Mouse (Mus musculus): ENCODE data around the gene Ms4a4b.
"Not testable (repeated sequence)": the region's sequence is repeated elsewhere in the genome, so short reads cannot be mapped to it uniquely, and the experiment has no call there.

Ms4a4b gene

GRCm38 (mm10) chr19:11443338-11443737, at the start of gene Ms4a4b:
Ms4a4b (plus strand) TSS chr19:11443553.
- DNase-seq: no peak

GRCm38 (mm10) chr19:11395769-11396168, 47.6 kb upstream of the Ms4a4b start:
- no peak for DNase-seq

GRCm38 (mm10) chr19:11404527-11404926, 38.8 kb upstream of the Ms4a4b start, which contains the start of gene Ms4a4c:
Ms4a4c (plus strand) TSS chr19:11404770.
- no peak for DNase-seq

- no peak for DNase-seq
Measured at GRCm38 (mm10) chr19:11407428-11407827, 35.9 kb upstream of the Ms4a4b start.

GRCm38 (mm10) chr19:11408591-11408990, 34.8 kb upstream of the Ms4a4b start:
- no peak for DNase-seq

- no peak for DNase-seq
Measured at GRCm38 (mm10) chr19:11411640-11412039, 31.7 kb upstream of the Ms4a4b start.

GRCm38 (mm10) chr19:11414084-11414483, 29.3 kb upstream of the Ms4a4b start:
- no peak for DNase-seq

- no peak for DNase-seq
Measured at GRCm38 (mm10) chr19:11415581-11415980, 27.8 kb upstream of the Ms4a4b start.

- not testable (repeated sequence) for DNase-seq
Measured at GRCm38 (mm10) chr19:11418865-11419264, 24.5 kb upstream of the Ms4a4b start.

- DNase-seq: not testable (repeated sequence)
Measured at GRCm38 (mm10) chr19:11431209-11431608, 12.1 kb upstream of the Ms4a4b start.

- no peak for DNase-seq
Measured at GRCm38 (mm10) chr19:11435058-11435834, 8.1 kb upstream of the Ms4a4b start.

GRCm38 (mm10) chr19:11443964-11444363, 611 bp downstream of the Ms4a4b start:
- no peak for DNase-seq

- DNase-seq: no peak
Measured at GRCm38 (mm10) chr19:11447238-11447637, 3.9 kb downstream of the Ms4a4b start.

GRCm38 (mm10) chr19:11459041-11459440, 15.7 kb downstream of the Ms4a4b start:
- DNase-seq: not testable (repeated sequence)

- DNase-seq: not testable (repeated sequence)
Measured at GRCm38 (mm10) chr19:11464795-11465194, 21.4 kb downstream of the Ms4a4b start.

GRCm38 (mm10) chr19:11466471-11466870, 23.1 kb downstream of the Ms4a4b start:
- no peak for DNase-seq

GRCm38 (mm10) chr19:11468361-11468760, 25.0 kb downstream of the Ms4a4b start:
- not testable (repeated sequence) for DNase-seq

GRCm38 (mm10) chr19:11469215-11469614, 25.9 kb downstream of the Ms4a4b start, which contains the start of gene Ms4a6c:
Ms4a6c (plus strand) TSS chr19:11469366.
- not testable (repeated sequence) for DNase-seq

- no peak for DNase-seq
Measured at GRCm38 (mm10) chr19:11479714-11480113, 36.4 kb downstream of the Ms4a4b start.

- DNase-seq: no peak
Measured at GRCm38 (mm10) chr19:11482684-11483083, 39.3 kb downstream of the Ms4a4b start.

GRCm38 (mm10) chr19:11483941-11484340, 40.6 kb downstream of the Ms4a4b start:
- no peak for DNase-seq

GRCm38 (mm10) chr19:11484388-11484787, 41.0 kb downstream of the Ms4a4b start:
- DNase-seq: no peak

- DNase-seq: no peak
Measured at GRCm38 (mm10) chr19:11485266-11485665, 41.9 kb downstream of the Ms4a4b start.

GRCm38 (mm10) chr19:11485746-11486145, 42.4 kb downstream of the Ms4a4b start, which contains the start of gene Gm8369:
Gm8369 (plus strand) TSS chr19:11485938.
- no peak for DNase-seq

GRCm38 (mm10) chr19:11486599-11486998, 43.2 kb downstream of the Ms4a4b start:
- DNase-seq: no peak
